Mouse (Mus musculus): ENCODE measurements around the gene Mtch2. TPM values are rescaled to one million over a fixed set of nuclear protein-coding genes. Genes with fewer than 3 reads are reported as not detected.

Gene Mtch2
- total and polyA plus RNA-seq, 2 experiments from 2014 or later: 124 to 195 TPM

DNA sequence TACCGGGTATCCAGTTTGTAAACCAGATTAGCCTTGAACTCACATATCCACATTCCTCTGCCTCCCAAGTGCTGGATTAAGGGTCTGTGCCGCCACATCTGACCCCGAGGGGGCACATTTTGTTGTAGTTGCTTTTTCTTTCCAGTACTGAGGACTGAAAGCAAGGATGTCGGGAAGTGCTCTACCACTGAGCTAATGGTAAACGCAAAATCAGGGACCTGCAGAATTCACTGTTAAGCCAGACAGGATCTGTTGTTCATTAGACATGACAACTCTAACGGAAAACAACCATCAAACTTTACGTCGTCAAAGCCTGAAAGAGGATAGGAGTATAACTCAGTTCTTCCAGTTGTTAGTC lies 379 bp upstream of the Mtch2 start:
- Histone ChIP-seq H3K9me3 (ENCODE audit: low read length) (no peaks in the 10 kb centered on the region), H3K4me2 (ENCODE audit: low read depth, low read length, poor library complexity, severe bottlenecking) (peak overlapping the region; percentile 63), H3K4me3 (ENCODE audit: low read depth, low read length) (peak overlapping the region; percentile 87), H3K27me3 (ENCODE audit: insufficient read depth, low read length) (no peaks in the 10 kb centered on the region), H3K9ac (replicated peaks; ENCODE audit: low read length, poor library complexity, severe bottlenecking) (peak overlapping the region; percentile 92), H3K27ac (ENCODE audit: low read depth, low read length) (peak overlapping the region; percentile 97), H3K4me1 (ENCODE audit: insufficient read depth, low read length) (0 out of 2 replicates have a peak, but pooled peaks cover 7% of the 10 kb centered on the region), H3K36me3 (ENCODE audit: insufficient read depth, low read length) (no peaks in the 10 kb centered on the region)
- ATAC-seq (ENCODE audit: low FRiP score) (peak; percentile 69), DNase-seq (ENCODE audit: low spot score) (no peak)
- peak; percentile 45 for TF ChIP-seq CTCF (IDR thresholded peaks at IDR 0.05)
- WGBS: 2% methylated on average over 8 of the region's 8 CpGs

GRCm38 (mm10) chr2:90847681-90848050 lies 711 bp downstream of the Mtch2 start:
- peak; percentile 65 for DNase-seq (ENCODE audit: low spot score)
- under 1% methylated on average over 13 of the region's 13 CpGs for WGBS
- no peak for ATAC-seq (ENCODE audit: low FRiP score)

DNA sequence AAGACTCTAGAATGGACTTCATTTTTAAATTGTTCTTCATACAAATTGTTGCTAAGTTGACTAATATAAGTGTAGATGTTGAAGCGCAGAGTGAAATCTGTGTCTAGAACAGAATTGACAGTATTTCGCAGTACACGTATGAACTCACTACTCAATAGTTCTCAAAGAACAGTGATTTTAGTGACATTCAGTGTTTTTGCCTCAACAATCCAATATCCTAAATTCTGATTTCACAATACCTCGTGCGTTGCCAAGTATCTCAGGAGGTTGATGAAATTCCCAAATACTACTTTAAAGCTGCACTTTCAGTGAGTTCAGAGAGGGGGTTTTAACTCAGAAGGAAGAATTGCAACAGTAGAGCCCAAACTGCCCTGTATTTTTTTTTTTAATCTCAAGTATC lies 1.4 kb downstream of the Mtch2 start:
- DNase-seq (ENCODE audit: low spot score) (no peak), ATAC-seq (ENCODE audit: low FRiP score) (no peak)
- Histone ChIP-seq H3K27me3 (ENCODE audit: insufficient read depth, low read length) (no peaks in the 10 kb centered on the region), H3K4me1 (ENCODE audit: insufficient read depth, low read length) (0 out of 2 replicates have a peak, but pooled peaks cover 7% of the 10 kb centered on the region), H3K9me3 (ENCODE audit: low read length) (no peaks in the 10 kb centered on the region), H3K27ac (ENCODE audit: low read depth, low read length) (no peak overlapping the region), H3K4me2 (ENCODE audit: low read depth, low read length, poor library complexity, severe bottlenecking) (peak overlapping the region; percentile 63), H3K9ac (replicated peaks; ENCODE audit: low read length, poor library complexity, severe bottlenecking) (peak overlapping the region; percentile 92; the same call in 1 of the 2 replicates), H3K36me3 (ENCODE audit: insufficient read depth, low read length) (peaks cover 12% of the 10 kb centered on the region; the same call in 1 of the 2 replicates), H3K4me3 (ENCODE audit: low read depth, low read length) (peak overlapping the region; percentile 87; the same call in 1 of the 2 replicates)
- WGBS: 89% methylated on average over 5 of the region's 5 CpGs
- no peak for TF ChIP-seq CTCF (IDR thresholded peaks at IDR 0.05)

More at GRCm38 (mm10) chr2:90847681-90848050, 711 bp downstream of the Mtch2 start:
- Histone ChIP-seq H3K9ac (replicated peaks; ENCODE audit: low read length, poor library complexity, severe bottlenecking) (peak overlapping the region; percentile 92), H3K4me3 (ENCODE audit: low read depth, low read length) (peak overlapping the region; percentile 87), H3K36me3 (ENCODE audit: insufficient read depth, low read length) (peaks cover 8% of the 10 kb centered on the region; the same call in 1 of the 2 replicates), H3K4me1 (ENCODE audit: insufficient read depth, low read length) (0 out of 2 replicates have a peak, but pooled peaks cover 7% of the 10 kb centered on the region), H3K4me2 (ENCODE audit: low read depth, low read length, poor library complexity, severe bottlenecking) (peak overlapping the region; percentile 63), H3K9me3 (ENCODE audit: low read length) (no peaks in the 10 kb centered on the region), H3K27me3 (ENCODE audit: insufficient read depth, low read length) (no peaks in the 10 kb centered on the region), H3K27ac (ENCODE audit: low read depth, low read length) (peak overlapping the region; percentile 97)
- TF ChIP-seq CTCF (IDR thresholded peaks at IDR 0.05): no peak

DNA sequence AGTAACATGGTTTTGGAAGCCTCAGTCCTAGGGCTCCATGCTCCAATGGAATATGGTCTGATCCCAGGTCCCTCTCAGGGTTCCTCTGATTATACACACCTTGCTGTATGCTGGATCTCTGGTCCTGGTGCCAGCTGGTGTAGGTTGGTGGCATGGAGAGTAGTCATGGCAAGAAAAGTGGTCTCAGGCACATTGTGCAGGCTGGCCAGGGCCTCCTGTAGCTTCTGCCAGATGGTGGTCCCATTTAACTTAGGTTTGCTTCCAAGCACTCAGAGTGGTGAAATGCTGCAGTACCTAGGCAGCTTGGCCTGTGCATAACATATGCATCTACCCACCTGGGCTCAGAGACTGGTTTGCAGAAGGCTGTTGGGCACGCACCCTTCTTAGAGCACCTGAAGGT lies 3.4 kb downstream of the Mtch2 start:
- DNase-seq (ENCODE audit: low spot score): no peak
- no peak overlapping the region for H3K9ac ChIP-seq (replicated peaks; ENCODE audit: low read length, poor library complexity, severe bottlenecking)
- 100% methylated on average over 1 of the region's 1 CpGs for WGBS
- no peaks in the 10 kb centered on the region for H3K27me3 ChIP-seq (ENCODE audit: insufficient read depth, low read length)
- no peak overlapping the region for H3K4me3 ChIP-seq (ENCODE audit: low read depth, low read length)
- ATAC-seq (ENCODE audit: low FRiP score): no peak
- no peak for TF ChIP-seq CTCF (IDR thresholded peaks at IDR 0.05)
- no peak overlapping the region for H3K4me2 ChIP-seq (ENCODE audit: low read depth, low read length, poor library complexity, severe bottlenecking)
- H3K27ac ChIP-seq (ENCODE audit: low read depth, low read length): no peak overlapping the region
- no peaks in the 10 kb centered on the region for H3K9me3 ChIP-seq (ENCODE audit: low read length)
- 0 out of 2 replicates have a peak, but pooled peaks cover 7% of the 10 kb centered on the region for H3K4me1 ChIP-seq (ENCODE audit: insufficient read depth, low read length)
- peaks cover 12% of the 10 kb centered on the region; the same call in 1 of the 2 replicates for H3K36me3 ChIP-seq (ENCODE audit: insufficient read depth, low read length)

- H3K4me2 ChIP-seq (ENCODE audit: low read depth, low read length, poor library complexity, severe bottlenecking): no peak overlapping the region
- no peak overlapping the region for H3K4me3 ChIP-seq (ENCODE audit: low read depth, low read length)
- H3K9me3 ChIP-seq (ENCODE audit: low read length): no peaks in the 10 kb centered on the region
- DNase-seq (ENCODE audit: low spot score) (no peak), ATAC-seq (ENCODE audit: low FRiP score) (no peak)
- WGBS: 94% methylated on average over 2 of the region's 2 CpGs
- no peak for TF ChIP-seq CTCF (IDR thresholded peaks at IDR 0.05)
- H3K36me3 ChIP-seq (ENCODE audit: insufficient read depth, low read length): peaks cover 33% of the 10 kb centered on the region
- H3K27me3 ChIP-seq (ENCODE audit: insufficient read depth, low read length): no peaks in the 10 kb centered on the region
- no peaks in the 10 kb centered on the region for H3K4me1 ChIP-seq (ENCODE audit: insufficient read depth, low read length)
- H3K9ac ChIP-seq (replicated peaks; ENCODE audit: low read length, poor library complexity, severe bottlenecking): no peak overlapping the region
- no peak overlapping the region for H3K27ac ChIP-seq (ENCODE audit: low read depth, low read length)
Measured at GRCm38 (mm10) chr2:90861486-90861885, 14.5 kb downstream of the Mtch2 start.

- Histone ChIP-seq H3K4me3 (ENCODE audit: low read depth, low read length) (no peak overlapping the region), H3K36me3 (ENCODE audit: insufficient read depth, low read length) (peaks cover 36% of the 10 kb centered on the region), H3K9me3 (ENCODE audit: low read length) (no peaks in the 10 kb centered on the region), H3K4me2 (ENCODE audit: low read depth, low read length, poor library complexity, severe bottlenecking) (no peak overlapping the region), H3K27ac (ENCODE audit: low read depth, low read length) (peak overlapping the region; percentile 48; the same call in 1 of the 2 replicates), H3K27me3 (ENCODE audit: insufficient read depth, low read length) (no peaks in the 10 kb centered on the region), H3K9ac (replicated peaks; ENCODE audit: low read length, poor library complexity, severe bottlenecking) (no peak overlapping the region), H3K4me1 (ENCODE audit: insufficient read depth, low read length) (no peaks in the 10 kb centered on the region)
- ATAC-seq (ENCODE audit: low FRiP score): no peak
- DNase-seq (ENCODE audit: low spot score): peak; percentile 59
- TF ChIP-seq CTCF (IDR thresholded peaks at IDR 0.05): no peak
Measured at GRCm38 (mm10) chr2:90864184-90864583, 17.2 kb downstream of the Mtch2 start.
